In genomic region chr12:55620321-55620720, GRCm38 (mm10) we compare ENCODE assay signal across 23 mouse cellular contexts. TPM values are rescaled to one million over a fixed set of nuclear protein-coding genes. Genes with fewer than 3 reads are reported as not detected.
DNase-seq lines count a peak whose midpoint lies in the region; ATAC-seq lines count a peak whose summit lies in the region.
"Had no signal": no experiment of that assay in that cellular context is flagged by ENCODE, and none has a peak within 500 bp of the region (broad histone marks: within the 10 kb centered on the region; RNA-seq: fewer than 3 reads in every experiment).

No protein-coding gene starts in this region.

- H3K4me2 ChIP-seq in hindbrain, embryonic 15.5 days = no peak overlapping the region
- H3K4me2 ChIP-seq in hindbrain, embryonic 12.5 days (replicated peaks) = no peak overlapping the region
- H3K4me2 ChIP-seq in midbrain, embryonic 13.5 days (replicated peaks) = no peak overlapping the region
- no peak overlapping the region for H3K4me2 ChIP-seq in midbrain, embryonic 16.5 days (ENCODE audit: low read length)
- H3K4me2 ChIP-seq: embryonic facial prominence, embryonic 13.5 days; heart, embryonic 15.5 days; limb, embryonic 12.5 days; liver, embryonic 12.5 days; lung, embryonic 14.5 days; midbrain, embryonic 11.5 days; neural tube, embryonic 13.5 days had no signal

- H3K9ac ChIP-seq in hindbrain, embryonic 15.5 days = no peak overlapping the region
- no peak overlapping the region for H3K9ac ChIP-seq in hindbrain, embryonic 12.5 days
- no peak overlapping the region for H3K9ac ChIP-seq in midbrain, embryonic 13.5 days (replicated peaks)
- no peak overlapping the region for H3K9ac ChIP-seq in midbrain, embryonic 16.5 days (ENCODE audit: low read depth, low read length)
- H3K9ac ChIP-seq: embryonic facial prominence, embryonic 13.5 days; heart, embryonic 15.5 days; limb, embryonic 12.5 days; liver, embryonic 12.5 days; lung, embryonic 14.5 days; neural tube, embryonic 13.5 days had no signal

- WGBS in hindbrain, embryonic 15.5 days = 44% methylated on average over 2 of the region's 2 CpGs
- 58% methylated on average over 2 of the region's 2 CpGs for WGBS in hindbrain, embryonic 12.5 days
- 30% methylated on average over 2 of the region's 2 CpGs for WGBS in midbrain, embryonic 13.5 days
- 24% methylated on average over 2 of the region's 2 CpGs for WGBS in midbrain, embryonic 16.5 days

- no peak overlapping the region for H3K4me3 ChIP-seq in hindbrain, embryonic 15.5 days
- no peak overlapping the region for H3K4me3 ChIP-seq in hindbrain, embryonic 12.5 days
- no peak overlapping the region for H3K4me3 ChIP-seq in midbrain, embryonic 13.5 days (replicated peaks)
- H3K4me3 ChIP-seq in midbrain, embryonic 16.5 days (ENCODE audit: low read depth, low read length) = no peak overlapping the region
- H3K4me3 ChIP-seq: embryonic facial prominence, embryonic 13.5 days; heart, embryonic 15.5 days; limb, embryonic 12.5 days; liver, embryonic 12.5 days; neural tube, embryonic 13.5 days had no signal

- 0 out of 2 replicates have a peak, but pooled peaks have one; percentile 27 for ATAC-seq in hindbrain, embryonic 15.5 days (ENCODE audit: low FRiP score, low read depth)
- ATAC-seq in hindbrain, embryonic 12.5 days (ENCODE audit: low FRiP score) = no peak
- ATAC-seq in midbrain, embryonic 13.5 days = peak; percentile 58; the same call in 1 of the 2 replicates
- no peak for ATAC-seq in midbrain, embryonic 16.5 days
- ATAC-seq: liver, embryonic 12.5 days had no signal

- H3K36me3 ChIP-seq in hindbrain, embryonic 15.5 days = no peaks in the 10 kb centered on the region
- no peaks in the 10 kb centered on the region for H3K36me3 ChIP-seq in hindbrain, embryonic 12.5 days
- no peaks in the 10 kb centered on the region for H3K36me3 ChIP-seq in midbrain, embryonic 13.5 days
- H3K36me3 ChIP-seq in midbrain, embryonic 16.5 days (ENCODE audit: control insufficient read depth, insufficient read depth, low read length) = no peaks in the 10 kb centered on the region
- H3K36me3 ChIP-seq: embryonic facial prominence, embryonic 13.5 days; heart, embryonic 15.5 days; limb, embryonic 12.5 days; liver, embryonic 12.5 days; neural tube, embryonic 13.5 days had no signal

- H3K4me1 ChIP-seq in hindbrain, embryonic 15.5 days (replicated peaks) = no peaks in the 10 kb centered on the region
- peaks cover 5% of the 10 kb centered on the region for H3K4me1 ChIP-seq in hindbrain, embryonic 12.5 days
- H3K4me1 ChIP-seq in midbrain, embryonic 13.5 days (replicated peaks) = peaks cover 14% of the 10 kb centered on the region
- H3K4me1 ChIP-seq in midbrain, embryonic 16.5 days (ENCODE audit: control insufficient read depth, insufficient read depth, low read length) = 0 out of 2 replicates have a peak, but pooled peaks cover 3% of the 10 kb centered on the region
- H3K4me1 ChIP-seq: embryonic facial prominence, embryonic 13.5 days; limb, embryonic 12.5 days had no signal

- no peak overlapping the region for H3K27ac ChIP-seq in hindbrain, embryonic 15.5 days (replicated peaks)
- H3K27ac ChIP-seq in hindbrain, embryonic 12.5 days = no peak overlapping the region
- no peak overlapping the region for H3K27ac ChIP-seq in midbrain, embryonic 13.5 days
- no peak overlapping the region for H3K27ac ChIP-seq in midbrain, embryonic 16.5 days (ENCODE audit: low read length)
- H3K27ac ChIP-seq: embryonic facial prominence, embryonic 13.5 days; heart, embryonic 15.5 days; limb, embryonic 12.5 days; liver, embryonic 12.5 days; neural tube, embryonic 13.5 days had no signal

- no peaks in the 10 kb centered on the region for H3K27me3 ChIP-seq in hindbrain, embryonic 15.5 days
- 0 out of 2 replicates have a peak, but pooled peaks cover 3% of the 10 kb centered on the region for H3K27me3 ChIP-seq in hindbrain, embryonic 12.5 days
- no peaks in the 10 kb centered on the region for H3K27me3 ChIP-seq in midbrain, embryonic 13.5 days
- H3K27me3 ChIP-seq in midbrain, embryonic 16.5 days (ENCODE audit: control insufficient read depth, insufficient read depth, low read depth, low read length) = no peaks in the 10 kb centered on the region
- H3K27me3 ChIP-seq: embryonic facial prominence, embryonic 13.5 days; heart, embryonic 15.5 days; limb, embryonic 12.5 days; liver, embryonic 12.5 days; neural tube, embryonic 13.5 days had no signal

- no peaks in the 10 kb centered on the region for H3K9me3 ChIP-seq in hindbrain, embryonic 15.5 days
- no peaks in the 10 kb centered on the region for H3K9me3 ChIP-seq in hindbrain, embryonic 12.5 days (replicated peaks)
- H3K9me3 ChIP-seq in midbrain, embryonic 13.5 days = no peaks in the 10 kb centered on the region
- H3K9me3 ChIP-seq in midbrain, embryonic 16.5 days (replicated peaks; ENCODE audit: control insufficient read depth, low read length, poor library complexity, severe bottlenecking) = no peaks in the 10 kb centered on the region
- H3K9me3 ChIP-seq: embryonic facial prominence, embryonic 13.5 days; heart, embryonic 15.5 days; limb, embryonic 12.5 days; liver, embryonic 12.5 days; neural tube, embryonic 13.5 days had no signal

- peak; percentile 15 for DNase-seq in embryo, embryonic 10.5 days (ENCODE audit: low spot score)
- DNase-seq in embryo, embryonic 10 days (ENCODE audit: low spot score) = no peak
- peak; percentile 50 for DNase-seq in retina, embryonic 14.5 days (ENCODE audit: low spot score)
- no peak for DNase-seq in lung, adult 18-20 months
- DNase-seq: adrenal gland, postnatal 36 days; B cell, adult 2 months; gastrocnemius, postnatal 25 days; kidney, adult 11 months; lung, embryonic 14.5 days; lung, postnatal 4 days; spleen, adult 18-20 months; thymus, postnatal 36 days had no signal

RNA-seq across cellular contexts. Expression of gene Insm2, which starts 21.1 kb away (rescaled TPM):
- polyA plus RNA-seq in hindbrain, embryonic 15.5 days (2015; fragmentation: Nextera tagmentation; extraction: Ambion mirVana) = 1.8 and 2.5 TPM in 2 replicates
- polyA plus RNA-seq in hindbrain, embryonic 12.5 days (2016; fragmentation: Nextera tagmentation; extraction: Ambion mirVana) = 1.8 and 2.6 TPM in 2 replicates
- 0.64 and 1.2 TPM in 2 replicates for polyA plus RNA-seq in midbrain, embryonic 13.5 days (2015; fragmentation: Nextera tagmentation; extraction: Ambion mirVana)
- 1.0 and 1.5 TPM in 2 replicates for polyA plus RNA-seq in midbrain, embryonic 16.5 days (2015; fragmentation: Nextera tagmentation; extraction: Ambion mirVana)
- polyA plus RNA-seq: embryonic facial prominence, embryonic 13.5 days; limb, embryonic 12.5 days; liver, embryonic 12.5 days had no signal

RNA-seq across cellular contexts. Expression of gene Aldoart2, which starts 55.3 kb away (rescaled TPM):
- polyA plus RNA-seq in hindbrain, embryonic 15.5 days (2015; fragmentation: Nextera tagmentation; extraction: Ambion mirVana) = not detected in 2 replicates
- not detected in 2 replicates for polyA plus RNA-seq in hindbrain, embryonic 12.5 days (2016; fragmentation: Nextera tagmentation; extraction: Ambion mirVana)
- polyA plus RNA-seq in midbrain, embryonic 13.5 days (2015; fragmentation: Nextera tagmentation; extraction: Ambion mirVana) = not detected in 2 replicates
- not detected in 2 replicates for polyA plus RNA-seq in midbrain, embryonic 16.5 days (2015; fragmentation: Nextera tagmentation; extraction: Ambion mirVana)
- polyA plus RNA-seq: embryonic facial prominence, embryonic 13.5 days; kidney, embryonic 16.5 days; limb, embryonic 12.5 days; liver, embryonic 12.5 days; lung, embryonic 14.5 days; midbrain, embryonic 11.5 days had no signal

Comparison
In these comparisons a context has a peak if more than half of its experiments do, and no peak if none do; other contexts are left out.
1. DNase-seq: peak in embryo, embryonic 10.5 days (single experiment) and retina, embryonic 14.5 days (single experiment); none in embryo, embryonic 10 days (single experiment) and lung, adult 18-20 months (0 of 2).
2. ATAC-seq: peak in hindbrain, embryonic 15.5 days (single experiment) and midbrain, embryonic 13.5 days (single experiment); none in hindbrain, embryonic 12.5 days (single experiment) and midbrain, embryonic 16.5 days (single experiment).